Mouse (Mus musculus) splenic B cell, adult 2 months (primary cell): ENCODE measurements around the gene Fam19a4.

Experiments
- DNase-seq: peaks from one replicate; pipeline ENCODE4 v3.0.0-alpha.2; 2011; ENCODE audit warnings: low read depth, low spot score
- H3K27me3 ChIP-seq: 2 replicates; pipeline ENCODE4 v1.6.1; 2012; ENCODE audit warnings: mild to moderate bottlenecking, low read length, moderate library complexity, mixed read lengths; ENCODE audit not compliant: control insufficient read depth, poor library complexity, insufficient read depth, severe bottlenecking
- H3K36me3 ChIP-seq: 2 replicates; pipeline ENCODE4 v1.6.1; 2012; ENCODE audit warnings: mild to moderate bottlenecking, low read length, moderate library complexity, mixed read lengths; ENCODE audit not compliant: control insufficient read depth, poor library complexity, insufficient read depth, severe bottlenecking

Fam19a4 gene

GRCm38 (mm10) chr6:96802981-96803380 is 257.2 kb downstream of the Fam19a4 start:
- no peak for DNase-seq
- Histone ChIP-seq H3K36me3 (no peaks in the 10 kb centered on the region), H3K27me3 (no peaks in the 10 kb centered on the region)

DNA sequence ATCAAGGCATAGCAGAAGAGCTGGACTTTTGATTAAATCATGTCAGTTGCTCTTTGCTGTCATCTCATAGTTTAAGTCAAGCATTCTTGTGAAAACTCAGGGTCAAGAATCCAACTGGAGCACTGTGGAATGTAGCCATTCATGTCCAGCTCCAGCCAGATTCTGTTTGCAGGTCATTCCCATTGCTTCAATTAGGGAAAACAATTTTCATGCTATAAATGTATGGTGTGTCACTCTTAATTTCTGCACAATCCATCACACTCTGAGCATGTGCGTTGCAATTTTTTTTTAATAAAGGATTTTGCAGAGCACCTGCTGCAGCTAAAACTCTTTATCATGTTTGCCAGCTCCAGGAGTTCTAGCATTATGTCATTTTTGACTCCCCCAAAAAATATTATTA is 261.5 kb downstream of the Fam19a4 start:
- Histone ChIP-seq H3K27me3 (no peaks in the 10 kb centered on the region), H3K36me3 (no peaks in the 10 kb centered on the region)
- DNase-seq = no peak

DNA sequence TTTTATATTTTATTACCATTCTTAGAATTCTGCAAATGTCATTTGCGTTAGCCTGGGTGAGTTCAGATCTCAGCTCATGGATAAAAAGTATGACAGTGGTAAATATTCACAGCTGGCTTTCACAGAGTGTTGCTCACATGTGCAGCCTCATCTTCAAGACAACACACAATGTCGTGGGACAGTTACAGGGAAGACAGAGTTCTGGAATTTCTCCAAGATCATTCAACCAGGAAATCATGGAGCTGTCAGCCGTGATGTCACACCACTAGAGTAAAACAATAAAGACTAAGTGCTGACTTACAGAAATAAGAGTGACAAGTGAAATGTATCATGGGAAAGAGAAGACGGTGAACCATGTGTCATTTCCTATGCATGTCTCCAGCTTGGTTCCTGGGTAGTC is 262.8 kb downstream of the Fam19a4 start:
- Histone ChIP-seq H3K27me3 (no peaks in the 10 kb centered on the region), H3K36me3 (no peaks in the 10 kb centered on the region)
- no peak for DNase-seq
